Mouse (Mus musculus) ES-E14 (cell line): ENCODE results near the gene Galnt3.

Source experiments
- CHD2 ChIP-seq: IDR thresholded peaks from 2 replicates; pipeline ENCODE4 v1.6.1; 2014; ENCODE audit warnings: mild to moderate bottlenecking, low read depth, low read length, inconsistent platforms
- HCFC1 ChIP-seq: IDR thresholded peaks from 2 replicates; pipeline ENCODE4 v1.6.1; 2012; ENCODE audit warnings: low read length, inconsistent platforms, borderline replicate concordance; ENCODE audit not compliant: insufficient read depth
- MAFK ChIP-seq: IDR thresholded peaks from 2 replicates; pipeline ENCODE4 v1.6.1; 2014; ENCODE audit warnings: mild to moderate bottlenecking, low read depth, low read length, inconsistent platforms; ENCODE audit not compliant: insufficient read depth
- ZC3H11A ChIP-seq: IDR thresholded peaks from 2 replicates; pipeline ENCODE4 v1.6.1; 2012; ENCODE audit warnings: low read depth, mild to moderate bottlenecking, inconsistent platforms, low read length, borderline replicate concordance
- ZNF384 ChIP-seq: IDR thresholded peaks from 2 replicates; pipeline ENCODE4 v1.6.1; 2012; ENCODE audit warnings: low read depth, low read length, inconsistent platforms

DNA sequence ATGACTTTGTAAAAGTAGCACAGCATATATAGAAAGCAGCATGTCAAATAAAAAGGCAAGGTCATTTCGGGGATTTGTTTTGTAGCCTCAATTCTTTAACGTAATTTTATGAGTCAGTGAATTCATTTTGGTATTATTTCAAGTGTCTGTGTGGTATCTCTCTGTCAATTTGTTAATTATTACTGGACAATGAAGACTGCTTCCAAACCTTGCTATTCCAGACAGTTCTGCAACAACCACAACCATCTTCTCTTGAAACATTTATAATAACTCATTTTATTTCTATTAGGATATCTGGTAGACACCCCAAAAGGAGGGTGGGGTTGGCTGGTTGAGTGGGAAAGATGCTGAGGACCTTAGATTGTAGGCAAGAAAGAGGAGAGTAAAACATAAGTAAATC is 4.1 kb upstream of the Galnt3 start:
- TF ChIP-seq HCFC1 (no peak), ZC3H11A (no peak), CHD2 (no peak), ZNF384 (no peak), MAFK (no peak)
